Mouse (Mus musculus) B cell, adult 62 days (primary cell): Measurements from ENCODE around the gene Slain2. TPM values are rescaled to one million over a fixed set of nuclear protein-coding genes. Genes with fewer than 3 reads are reported as not detected.

Experiments
- total RNA-seq: library from RNA; stranded (reverse); gene quantifications from 4 replicates; pipeline ENCODE4 v1.2.4, GENCODE M21; 2023

Slain2 gene
- 58.8 to 73.2 TPM (median 68.2 TPM) in 4 replicates for total RNA-seq

GRCm38 (mm10) chr5:72913648-72914557 lies at the start of gene Slain2:
Slain2 (plus strand) TSS chr5:72914304.

GRCm38 (mm10) chr5:72868091-72868875 lies 45.8 kb upstream of the Slain2 start, which contains the start of gene Tec:
Tec (minus strand) TSS chr5:72868483.

GRCm38 (mm10) chr5:72974602-72975001 lies 60.5 kb downstream of the Slain2 start, which contains the start of gene Gm10135:
Gm10135 (minus strand) TSS chr5:72974702.

GRCm38 (mm10) chr5:73006784-73007581 lies 92.9 kb downstream of the Slain2 start, which contains the start of gene Slc10a4:
Slc10a4 (plus strand) TSS chr5:73006883.

Other genes with a start within 250 kb of the Slain2 start
- gene Txk, start 161.5 kb upstream of the Slain2 start, total RNA-seq: 3.3 to 5.1 TPM (median 4.5 TPM) in 4 replicates
- gene Tec, start 45.8 kb upstream of the Slain2 start, total RNA-seq: 114 to 129 TPM (median 123 TPM) in 4 replicates
- not detected in 4 replicates for gene Gm10135, start 60.4 kb downstream of the Slain2 start, total RNA-seq
- not detected in 4 replicates for gene Slc10a4, start 92.6 kb downstream of the Slain2 start, total RNA-seq